Mouse (Mus musculus) CH12.LX (cell line): Measurements from ENCODE around the gene Gmfg. TPM values are rescaled to one million over a fixed set of nuclear protein-coding genes. Genes with fewer than 3 reads are reported as not detected.

Source experiments
- DNase-seq: peaks from one replicate; pipeline ENCODE4 v3.0.0-alpha.2; 2013; ENCODE audit errors: extremely low read depth
- H3K27ac ChIP-seq: 2 replicates; pipeline ENCODE4 v1.5.1; 2012; ENCODE audit warnings: low read depth, mild to moderate bottlenecking, control low read depth, moderate library complexity; ENCODE audit not compliant: insufficient read depth
- H3K27me3 ChIP-seq: replicated peaks from 2 replicates; pipeline ENCODE3; 2012; ENCODE audit warnings: inconsistent platforms
- H3K36me3 ChIP-seq, 2 experiments: replicated peaks in 1 of 2; 2 replicates each; pipeline versions ENCODE3 to v1.6.1; 2012; ENCODE audit warnings: inconsistent platforms in 1 of 2, low read length in 1 of 2, mild to moderate bottlenecking in 1 of 2, mixed read lengths in 1 of 2, moderate library complexity in 1 of 2; ENCODE audit not compliant: control insufficient read depth in 1 of 2, insufficient read depth in 1 of 2
- H3K4me1 ChIP-seq, 2 experiments: 2 replicates each; pipeline ENCODE4 v1.6.1; 2012; ENCODE audit warnings: inconsistent platforms in 1 of 2, moderate library complexity in 1 of 2; ENCODE audit not compliant: insufficient read depth in 2 of 2, control insufficient read depth in 1 of 2
- H3K4me2 ChIP-seq: 2 replicates; pipeline ENCODE4 v1.6.1; 2012; ENCODE audit warnings: low read depth, mild to moderate bottlenecking, control low read depth; ENCODE audit not compliant: poor library complexity, insufficient read depth, severe bottlenecking
- H3K4me3 ChIP-seq, 3 experiments: fragments of 150-350 bp in 1 of 3; sonication (generic) in 1 of 3; replicated peaks in 1 of 3; 2 replicates each; pipeline versions ENCODE3 to v1.5.1; 2011 to 2012; ENCODE audit warnings: low read depth in 2 of 3, low read length in 2 of 3, mild to moderate bottlenecking in 2 of 3, moderate library complexity in 2 of 3, control low read depth in 1 of 3, improper control_type of control experiment in 1 of 3, inconsistent platforms in 1 of 3, mixed read lengths in 1 of 3; ENCODE audit not compliant: poor library complexity in 1 of 3
- H3K79me2 ChIP-seq: replicated peaks from 2 replicates; pipeline ENCODE4 v1.6.1; 2012; ENCODE audit warnings: mild to moderate bottlenecking, moderate library complexity; ENCODE audit not compliant: control insufficient read depth, poor library complexity, insufficient read depth, severe bottlenecking; ENCODE audit errors: extremely low read depth
- H3K9ac ChIP-seq: 2 replicates; pipeline ENCODE4 v1.6.1; 2012; ENCODE audit warnings: low read depth, mild to moderate bottlenecking, control low read depth, moderate library complexity; ENCODE audit not compliant: insufficient read depth
- H3K9me3 ChIP-seq: replicated peaks from 2 replicates; pipeline ENCODE3; 2012; ENCODE audit warnings: low read length, inconsistent platforms, mixed read lengths
- CHD1 ChIP-seq: IDR thresholded peaks from 2 replicates; pipeline ENCODE4 v1.6.1; 2012; ENCODE audit warnings: low read depth, low read length, improper control_type of control experiment, inconsistent platforms
- CHD2 ChIP-seq: IDR thresholded peaks from 2 replicates; pipeline ENCODE4 v1.6.1; 2011; ENCODE audit warnings: low read length, improper control_type of control experiment
- CTCF ChIP-seq, 2 experiments: IDR thresholded peaks in 1 of 2; conservative IDR thresholded peaks in 1 of 2; 2 replicates each; pipeline ENCODE4 v1.5.1; 2011 to 2012; ENCODE audit warnings: low read depth in 2 of 2, low read length in 2 of 2, improper control_type of control experiment in 1 of 2, inconsistent platforms in 1 of 2, mild to moderate bottlenecking in 1 of 2, moderate library complexity in 1 of 2
- IRF4 ChIP-seq: IDR thresholded peaks from 2 replicates; pipeline ENCODE4 v1.6.1; 2014; ENCODE audit warnings: low read depth, mild to moderate bottlenecking, inconsistent platforms, low read length, improper control_type of control experiment
- JUND ChIP-seq: conservative IDR thresholded peaks from 2 replicates; pipeline ENCODE4 v1.6.1; 2011; ENCODE audit warnings: low read depth, low read length, improper control_type of control experiment
- KAT2A ChIP-seq: IDR thresholded peaks from 2 replicates; pipeline ENCODE4 v1.6.1; 2012; ENCODE audit warnings: low read length, improper control_type of control experiment, inconsistent platforms; ENCODE audit not compliant: insufficient replicate concordance
- MAX ChIP-seq: IDR thresholded peaks from 2 replicates; pipeline ENCODE4 v1.6.1; 2011; ENCODE audit warnings: low read length, improper control_type of control experiment
- MXI1 ChIP-seq: IDR thresholded peaks from 2 replicates; pipeline ENCODE4 v1.6.1; 2011; ENCODE audit warnings: mild to moderate bottlenecking, low read depth, low read length, improper control_type of control experiment
- NELFE ChIP-seq: IDR thresholded peaks from 2 replicates; pipeline ENCODE4 v1.6.1; 2011; ENCODE audit warnings: low read depth, low read length, improper control_type of control experiment
- PAX5 ChIP-seq: IDR thresholded peaks from 2 replicates; pipeline ENCODE4 v1.6.1; 2012; ENCODE audit warnings: low read length, inconsistent platforms, mixed read lengths
- POLR2AphosphoS2 ChIP-seq: IDR thresholded peaks from 2 replicates; pipeline ENCODE4 v1.6.1; 2011; ENCODE audit warnings: low read depth, low read length, improper control_type of control experiment
- RAD21 ChIP-seq: IDR thresholded peaks from 2 replicates; pipeline ENCODE4 v1.6.1; 2011; ENCODE audit warnings: low read depth, mild to moderate bottlenecking, low read length, improper control_type of control experiment, moderate library complexity
- SMC3 ChIP-seq: IDR thresholded peaks from 2 replicates; pipeline ENCODE4 v1.6.1; 2011; ENCODE audit warnings: low read depth, low read length, improper control_type of control experiment
- TCF12 ChIP-seq: IDR thresholded peaks from 2 replicates; pipeline ENCODE4 v1.6.1; 2014; ENCODE audit warnings: low read depth, mild to moderate bottlenecking, inconsistent platforms, low read length, improper control_type of control experiment
- ZKSCAN1 ChIP-seq: IDR thresholded peaks from 2 replicates; pipeline ENCODE4 v1.6.1; 2012; ENCODE audit warnings: low read depth, inconsistent platforms, low read length, improper control_type of control experiment, borderline replicate concordance
- dilution Hi-C: fragments of 300-500 bp; cut with MboI; formaldehyde crosslinking; loops from 2 replicates; pipeline ENCODE4 v1.14.3; 2020; ENCODE audit warnings: low sequenced_read_pairs; ENCODE audit not compliant: extremely low pct_unique_long_range_greater_than_20kb, extremely low pct_ligation_motif_present
- in situ Hi-C: fragments of 300-500 bp; cut with MboI; formaldehyde crosslinking; loops from 3 replicates; pipeline ENCODE4 v1.14.3; 2019; ENCODE audit warnings: low sequenced_read_pairs, low pct_ligation_motif_present, low pct_unique_long_range_greater_than_20kb, mixed read lengths
- polyA plus RNA-seq: library from polyadenylated mRNA; unstranded; fragments of >175 nt; gene quantifications from 2 replicates; pipeline ENCODE4 v1.2.1, GENCODE M21; 2012; ENCODE audit warnings: low read depth; ENCODE audit not compliant: insufficient read length
- total RNA-seq, 2 experiments: library from RNA; depleted of rRNA; stranded (reverse); fragments of 300-350 nt in 1 of 2; fragments of >200 nt in 1 of 2; gene quantifications; 2 replicates each; pipeline ENCODE4 v1.2.3; 2012 to 2014

The Gmfg gene
- total and polyA plus RNA-seq, 3 experiments, result 45.1 to 87.9 (median 52.3) TPM

GRCm38 (mm10) chr7:28398000-28398399 lies 39.2 kb upstream of the Gmfg start:
- H3K27ac ChIP-seq, result no peak overlapping the region
- TF ChIP-seq RAD21 (peak; percentile 40), SMC3 (peak; percentile 54), NELFE (no peak), TCF12 (no peak), CTCF (conservative IDR thresholded peaks at IDR 0.05 in 1 of 2, IDR thresholded peaks at IDR 0.05 in 1 of 2; ENCODE audit: low read depth in 2 of 2, low read length in 2 of 2) (peak; percentile 34 to 66)
- in situ Hi-C loops (no loop called here), dilution Hi-C loops (no loop called here)
- H3K9me3 ChIP-seq, result no peaks in the 10 kb centered on the region
- no peak overlapping the region for H3K9ac ChIP-seq
- no peak overlapping the region for H3K4me3 ChIP-seq
- peaks cover 64 to 81% of the 10 kb centered on the region in 2 experiments for H3K36me3 ChIP-seq
- no peaks in the 10 kb centered on the region for H3K27me3 ChIP-seq
- H3K79me2 ChIP-seq, result peaks cover 9% of the 10 kb centered on the region; the same call in 1 of the 2 replicates
- H3K4me2 ChIP-seq, result no peak overlapping the region
- peak; percentile 55 for DNase-seq
- peaks cover 0 to 5% of the 10 kb centered on the region in 2 experiments; a peak in 1 of 4 replicates for H3K4me1 ChIP-seq

GRCm38 (mm10) chr7:28398696-28399340 lies 38.4 kb upstream of the Gmfg start:
- DNase-seq, result no peak
- H3K27me3 ChIP-seq, result no peaks in the 10 kb centered on the region
- H3K9me3 ChIP-seq, result no peaks in the 10 kb centered on the region
- dilution Hi-C loops (no loop called here), in situ Hi-C loops (no loop called here)
- no peak overlapping the region for H3K27ac ChIP-seq
- H3K79me2 ChIP-seq, result peaks cover 5% of the 10 kb centered on the region; the same call in 1 of the 2 replicates
- H3K4me3 ChIP-seq, result no peak overlapping the region
- H3K36me3 ChIP-seq, result peaks cover 73 to 89% of the 10 kb centered on the region in 2 experiments
- H3K9ac ChIP-seq, result no peak overlapping the region
- 0 out of 4 replicates have a peak, but pooled peaks cover 0 to 1% of the 10 kb centered on the region in 2 experiments for H3K4me1 ChIP-seq
- H3K4me2 ChIP-seq, result no peak overlapping the region
- TF ChIP-seq PAX5, result no peak
- peak; percentile 57; the same call in 1 of the 2 replicates for TF ChIP-seq POLR2AphosphoS2
- TF ChIP-seq, all 38 proteins: peak for 1

- dilution Hi-C loops (no loop called here), in situ Hi-C loops (no loop called here)
- H3K4me3 ChIP-seq, result no peak overlapping the region
- no peak overlapping the region for H3K4me2 ChIP-seq
- H3K27me3 ChIP-seq, result no peaks in the 10 kb centered on the region
- H3K36me3 ChIP-seq, result peaks cover 82 to 94% of the 10 kb centered on the region in 2 experiments
- H3K27ac ChIP-seq, result no peak overlapping the region
- no peaks in the 10 kb centered on the region for H3K4me1 ChIP-seq
- no peak for DNase-seq
- H3K9ac ChIP-seq, result no peak overlapping the region
- TF ChIP-seq SMC3 (no peak), KAT2A (no peak), MAX (no peak), CHD1 (no peak), CHD2 (no peak), IRF4 (no peak), CTCF (conservative IDR thresholded peaks at IDR 0.05 in 1 of 2, IDR thresholded peaks at IDR 0.05 in 1 of 2; ENCODE audit: low read depth in 2 of 2, low read length in 2 of 2) (no peak), MXI1 (no peak), JUND (no peak), ZKSCAN1 (no peak)
- H3K79me2 ChIP-seq, result no peaks in the 10 kb centered on the region
- H3K9me3 ChIP-seq, result no peaks in the 10 kb centered on the region
Observed at GRCm38 (mm10) chr7:28401030-28401429, 36.2 kb upstream of the Gmfg start.
